Mouse (Mus musculus) hindbrain, postnatal 0 days (tissue): ENCODE measurements around the gene Depdc1b. TPM values are rescaled to one million over a fixed set of nuclear protein-coding genes. Genes with fewer than 3 reads are reported as not detected.

Source experiments
- ATAC-seq: fragments of 200-750 bp; cut with Nextera tagmentation; 2 replicates; pipeline ENCODE4 v1.8.0; 2017; ENCODE audit warnings: mild to moderate bottlenecking, moderate TSS enrichment, moderate library complexity
- DNase-seq: peaks from one replicate; pipeline ENCODE4 v3.0.0-alpha.2; 2015; ENCODE audit warnings: low spot score
- H3K27ac ChIP-seq: fragments of 300-500 bp; sonication (generic); 2 replicates; pipeline ENCODE4 v1.5.1; 2014; ENCODE audit warnings: mild to moderate bottlenecking
- H3K27me3 ChIP-seq: fragments of 300-500 bp; sonication (generic); 2 replicates; pipeline ENCODE4 v1.6.1; 2014; ENCODE audit warnings: low read length, mixed read lengths; ENCODE audit not compliant: insufficient read depth
- H3K36me3 ChIP-seq: fragments of 300-500 bp; sonication (generic); 2 replicates; pipeline ENCODE4 v1.6.1; 2014; ENCODE audit warnings: low read length, mixed read lengths; ENCODE audit not compliant: insufficient read depth
- H3K4me1 ChIP-seq: fragments of 300-500 bp; sonication (generic); 2 replicates; pipeline ENCODE4 v1.6.1; 2014; ENCODE audit warnings: antibody characterized with exemption, low read length, mixed read lengths; ENCODE audit not compliant: insufficient read depth
- H3K4me2 ChIP-seq: fragments of 300-500 bp; sonication (generic); 2 replicates; pipeline ENCODE4 v1.6.1; 2014; ENCODE audit warnings: low read depth, mild to moderate bottlenecking, low read length, moderate library complexity, mixed read lengths
- H3K4me3 ChIP-seq: fragments of 300-500 bp; sonication (generic); 2 replicates; pipeline ENCODE4 v1.5.1; 2014; ENCODE audit warnings: low read length
- H3K9ac ChIP-seq: fragments of 300-500 bp; sonication (generic); replicated peaks from 2 replicates; pipeline ENCODE4 v1.6.1; 2014; ENCODE audit warnings: mild to moderate bottlenecking, low read length, moderate library complexity, mixed read lengths
- H3K9me3 ChIP-seq: fragments of 300-500 bp; sonication (generic); 2 replicates; pipeline ENCODE4 v1.6.1; 2016; ENCODE audit warnings: low read length, mixed read lengths
- CTCF ChIP-seq: IDR thresholded peaks from 2 replicates; pipeline ENCODE4 v1.5.1; 2016; ENCODE audit warnings: antibody characterized with exemption, control low read depth, low read depth
- WGBS: fragments of 180-500 bp; shearing (Covaris S2); extraction: QIAGEN DNeasy Blood & Tissue Kit; methylation state at CpG from one replicate; pipeline ENCODE4 v1.1.7; 2014; 5-methylcytosine and 5-hydroxymethylcytosine counted together
- polyA plus RNA-seq: library from polyadenylated mRNA; unstranded; fragments of >200 nt; fragmentation: Nextera tagmentation; extraction: Ambion mirVana; gene quantifications from 2 replicates; pipeline ENCODE4 v1.2.1, GENCODE M21; 2015
- total RNA-seq: library from RNA; depleted of rRNA; stranded (reverse); fragments of >200 nt; gene quantifications from 2 replicates; pipeline ENCODE4 v1.2.3, GENCODE M21; 2014

Depdc1b gene
- total and polyA plus RNA-seq, 2 experiments from 2014 or later, result 0.94 to 1.8 TPM

DNA sequence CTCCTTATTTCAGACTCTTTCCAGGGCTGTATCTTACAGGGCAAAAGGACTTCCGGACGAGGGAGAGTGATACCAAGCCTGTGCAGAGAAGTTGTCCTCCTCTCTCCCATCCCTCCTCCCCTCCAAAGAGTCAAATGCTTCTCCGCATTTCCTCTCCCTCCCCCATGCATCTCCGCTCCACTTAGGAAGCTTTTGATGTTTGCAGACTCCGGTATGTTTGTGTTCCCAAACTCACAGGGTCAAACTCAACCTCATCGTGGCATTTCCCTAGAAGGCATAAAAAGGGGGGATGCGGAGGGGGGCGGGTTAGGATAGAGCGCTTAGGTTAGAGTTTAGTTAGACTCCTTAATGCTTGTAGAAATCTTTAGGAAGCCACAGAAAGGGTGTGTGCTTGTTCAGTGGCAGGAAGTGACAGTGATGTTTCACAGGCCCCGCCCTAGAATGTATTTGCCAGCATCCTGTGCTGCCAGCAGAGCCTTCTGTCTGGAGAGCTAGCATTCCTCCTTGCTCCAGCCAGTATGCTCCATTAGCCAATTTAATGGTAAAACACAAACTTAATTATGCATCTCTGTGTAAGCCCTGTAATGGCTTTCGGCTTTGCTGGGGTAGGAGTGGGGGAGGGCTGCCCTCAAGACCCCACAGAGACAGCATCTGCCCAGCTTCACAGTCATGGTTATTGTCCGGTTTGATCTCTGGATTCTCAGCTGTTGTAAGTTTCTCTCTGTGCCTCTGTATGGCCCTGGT, 18.6 kb upstream of the Depdc1b start:
- Histone ChIP-seq H3K4me2 (peak overlapping the region; percentile 51), H3K36me3 (no peaks in the 10 kb centered on the region), H3K9ac (0 out of 2 replicates have a peak overlapping the region, but pooled peaks have one; percentile 21), H3K4me3 (peak overlapping the region; percentile 23), H3K4me1 (no peaks in the 10 kb centered on the region), H3K27ac (0 out of 2 replicates have a peak overlapping the region, but pooled peaks have one; percentile 15), H3K9me3 (no peaks in the 10 kb centered on the region), H3K27me3 (no peaks in the 10 kb centered on the region)
- DNase-seq (peak; percentile 53), ATAC-seq (peak; percentile 86)
- no peak for TF ChIP-seq CTCF
- 18% methylated on average over 12 of the region's 12 CpGs for WGBS

DNA sequence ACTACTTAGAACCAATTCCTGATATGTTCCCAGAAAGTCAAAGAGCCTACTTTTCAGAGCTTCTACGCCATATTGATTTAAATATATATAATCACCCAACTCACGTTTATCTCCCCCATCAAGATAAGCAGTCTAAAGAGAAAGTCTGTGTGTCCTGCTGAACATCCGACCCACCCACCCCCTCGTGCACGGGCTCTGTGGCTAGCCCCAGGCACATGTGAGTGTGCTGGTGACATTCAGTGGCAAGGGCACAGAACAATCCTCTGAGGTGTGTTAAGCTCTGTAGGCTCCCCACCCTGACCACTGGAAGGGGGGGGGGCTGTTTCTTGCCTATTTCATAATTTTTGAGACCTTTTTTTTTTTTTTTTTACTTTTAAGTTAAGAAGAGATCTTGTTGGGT, 17.9 kb upstream of the Depdc1b start:
- 78% methylated on average over 5 of the region's 5 CpGs for WGBS
- no peak overlapping the region for H3K4me2 ChIP-seq
- H3K4me3 ChIP-seq, result no peak overlapping the region
- ATAC-seq, result no peak
- no peaks in the 10 kb centered on the region for H3K27me3 ChIP-seq
- no peak for TF ChIP-seq CTCF
- H3K27ac ChIP-seq, result no peak overlapping the region
- H3K9me3 ChIP-seq, result no peaks in the 10 kb centered on the region
- H3K4me1 ChIP-seq, result no peaks in the 10 kb centered on the region
- no peak overlapping the region for H3K9ac ChIP-seq
- no peak for DNase-seq
- H3K36me3 ChIP-seq, result no peaks in the 10 kb centered on the region

DNA sequence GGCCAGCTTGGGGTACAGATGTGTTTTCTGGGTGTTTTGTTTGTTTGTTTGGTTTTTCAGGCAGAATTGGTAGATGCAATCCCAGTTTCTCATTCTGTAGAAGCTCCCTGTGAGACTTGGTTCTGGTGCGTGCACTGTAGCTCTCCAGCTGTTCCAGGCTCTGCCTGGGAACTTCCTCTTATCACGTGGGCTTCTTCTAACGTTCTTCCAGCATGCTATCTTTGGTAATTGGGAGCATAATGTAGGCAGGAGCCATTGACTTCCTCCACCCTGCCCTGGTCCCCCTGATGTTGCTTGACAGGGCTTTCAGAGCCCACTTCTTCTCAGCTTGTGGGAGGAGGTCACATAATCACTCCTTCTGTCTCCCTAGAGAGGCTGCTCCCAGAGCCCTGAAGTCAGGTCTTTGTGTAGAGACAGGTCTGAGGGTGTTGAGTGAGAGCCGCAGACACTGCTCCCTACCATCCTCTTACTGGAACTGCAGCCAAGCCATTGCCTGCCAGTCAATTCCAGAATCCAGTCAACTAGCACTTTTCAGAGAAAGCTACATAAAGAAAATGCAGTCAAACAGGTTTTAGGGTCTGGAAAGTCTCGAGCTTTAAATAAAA, 15.7 kb upstream of the Depdc1b start:
- 0 out of 2 replicates have a peak overlapping the region, but pooled peaks have one; percentile 51 for H3K27ac ChIP-seq
- WGBS, result 28% methylated on average over 5 of the region's 5 CpGs
- peak; percentile 46 for TF ChIP-seq CTCF
- H3K4me3 ChIP-seq, result no peak overlapping the region
- H3K4me2 ChIP-seq, result no peak overlapping the region
- H3K4me1 ChIP-seq, result no peaks in the 10 kb centered on the region
- ATAC-seq, result no peak
- no peak overlapping the region for H3K9ac ChIP-seq
- no peaks in the 10 kb centered on the region for H3K9me3 ChIP-seq
- peak; percentile 26 for DNase-seq
- no peaks in the 10 kb centered on the region for H3K27me3 ChIP-seq
- no peaks in the 10 kb centered on the region for H3K36me3 ChIP-seq

DNA sequence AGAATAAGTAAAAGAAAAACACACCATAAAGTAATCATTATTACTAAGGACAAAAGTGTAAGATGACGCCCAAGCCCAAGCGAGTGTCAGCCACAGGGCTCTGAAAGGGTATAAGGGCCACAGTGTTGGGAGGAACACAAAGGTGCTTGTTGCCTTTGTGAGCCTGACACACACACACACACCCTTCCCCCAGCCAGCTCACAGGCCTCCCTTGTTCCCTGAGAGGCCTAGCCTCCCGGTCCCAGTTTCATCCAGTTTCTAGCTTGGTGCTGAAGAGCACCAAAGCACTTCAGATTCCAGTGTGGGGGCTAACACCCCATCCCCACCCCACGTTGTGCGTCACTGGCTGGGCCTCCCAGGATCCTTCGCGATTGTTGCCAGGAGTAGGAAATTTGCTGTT, 14.7 kb upstream of the Depdc1b start:
- Histone ChIP-seq H3K27ac (no peak overlapping the region), H3K4me2 (no peak overlapping the region), H3K4me1 (no peaks in the 10 kb centered on the region), H3K9me3 (no peaks in the 10 kb centered on the region), H3K4me3 (no peak overlapping the region), H3K9ac (no peak overlapping the region), H3K27me3 (no peaks in the 10 kb centered on the region), H3K36me3 (no peaks in the 10 kb centered on the region)
- ATAC-seq (peak; percentile 79; the same call in 1 of the 2 replicates), DNase-seq (peak; percentile 23)
- no peak for TF ChIP-seq CTCF
- 50% methylated on average over 7 of the region's 7 CpGs for WGBS

DNA sequence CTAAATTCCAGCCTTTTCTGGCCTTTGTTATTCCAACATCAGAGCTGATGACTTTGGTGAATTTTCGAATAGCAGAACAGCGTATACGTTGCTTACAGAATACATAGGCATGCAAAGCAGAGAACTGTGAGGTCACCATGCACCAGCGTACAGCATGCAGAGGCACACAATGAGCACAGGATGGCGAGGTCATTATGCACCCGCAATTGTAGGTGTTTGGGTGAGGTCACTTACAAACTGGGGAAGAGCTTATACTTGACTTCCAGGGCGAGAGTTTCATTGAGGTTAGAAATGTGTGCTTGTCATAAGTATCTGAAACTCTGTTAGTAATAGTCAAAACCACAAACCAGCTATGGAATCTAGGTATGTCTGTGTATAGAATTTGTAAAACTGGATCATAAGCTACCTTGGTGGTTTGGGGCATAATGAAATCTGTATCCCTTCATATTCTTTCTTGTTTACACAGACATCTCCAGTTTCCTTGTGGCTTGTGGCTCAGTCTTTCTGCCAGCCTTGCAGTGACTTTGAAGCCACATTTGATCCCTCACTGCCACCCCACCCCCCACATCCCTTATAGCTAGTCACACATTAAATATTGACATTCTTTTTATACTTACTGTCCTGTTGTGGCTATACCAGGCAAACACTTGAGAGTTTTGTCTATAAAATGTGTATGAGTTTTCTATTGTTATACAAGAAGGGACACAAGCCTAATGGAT, 13.0 kb upstream of the Depdc1b start:
- no peaks in the 10 kb centered on the region for H3K9me3 ChIP-seq
- no peak overlapping the region for H3K27ac ChIP-seq
- no peaks in the 10 kb centered on the region for H3K4me1 ChIP-seq
- H3K4me3 ChIP-seq, result no peak overlapping the region
- WGBS, result 81% methylated on average over 7 of the region's 7 CpGs
- no peak overlapping the region for H3K9ac ChIP-seq
- ATAC-seq (no peak), DNase-seq (no peak)
- TF ChIP-seq CTCF, result no peak
- no peaks in the 10 kb centered on the region for H3K36me3 ChIP-seq
- no peak overlapping the region for H3K4me2 ChIP-seq
- no peaks in the 10 kb centered on the region for H3K27me3 ChIP-seq

DNA sequence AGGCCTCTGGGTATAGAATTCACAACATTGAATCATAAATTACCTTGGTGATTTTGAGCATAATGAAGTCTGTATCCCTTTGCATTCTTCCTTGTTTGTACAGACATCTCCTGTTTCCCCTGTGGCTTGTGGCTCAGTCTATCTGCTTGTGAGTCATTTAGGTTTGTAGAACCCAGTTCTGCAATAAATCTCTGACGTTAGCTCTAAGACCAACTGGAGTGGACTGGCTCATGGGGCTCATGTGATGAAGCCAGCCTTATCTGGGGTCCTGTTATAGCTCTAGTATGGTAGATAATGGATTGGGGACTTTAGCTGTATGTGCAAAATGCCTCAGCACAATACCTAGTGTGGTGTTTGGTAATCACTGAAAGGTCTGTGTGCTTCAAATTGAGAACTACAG, 12.3 kb upstream of the Depdc1b start:
- ATAC-seq (no peak), DNase-seq (no peak)
- no peaks in the 10 kb centered on the region for H3K36me3 ChIP-seq
- no peak overlapping the region for H3K4me2 ChIP-seq
- H3K27ac ChIP-seq, result no peak overlapping the region
- WGBS, result 80% methylated on average over 1 of the region's 1 CpGs
- H3K27me3 ChIP-seq, result no peaks in the 10 kb centered on the region
- TF ChIP-seq CTCF, result no peak
- no peak overlapping the region for H3K4me3 ChIP-seq
- no peak overlapping the region for H3K9ac ChIP-seq
- no peaks in the 10 kb centered on the region for H3K4me1 ChIP-seq
- no peaks in the 10 kb centered on the region for H3K9me3 ChIP-seq
